Mouse (Mus musculus) urinary bladder, postnatal 25 days (tissue): Measurements from ENCODE around the gene Metap1.

ENCODE experiments used
- DNase-seq: peaks from one replicate; pipeline ENCODE4 v3.0.0; 2022; ENCODE audit warnings: low spot score

Metap1 gene

DNA sequence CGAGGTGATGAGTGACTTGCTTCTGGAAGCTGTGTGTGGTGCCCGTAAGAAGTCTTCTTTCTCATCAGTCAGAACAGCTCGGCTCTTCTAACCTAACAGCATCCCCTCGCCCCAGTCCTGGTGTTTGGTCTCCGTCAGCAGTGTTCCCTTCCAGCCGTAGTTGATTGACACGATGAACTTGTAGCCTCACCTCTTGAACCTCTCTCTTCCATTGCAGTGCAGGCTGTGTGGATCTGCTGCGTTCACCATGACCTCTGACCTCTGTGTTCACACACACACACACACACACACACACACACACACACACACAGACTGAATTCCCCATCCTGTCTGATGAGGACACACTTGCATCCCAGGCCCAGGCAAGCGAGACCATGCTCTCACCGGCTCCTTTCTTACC lies 37.1 kb downstream of the Metap1 start:
- DNase-seq: no peak

DNA sequence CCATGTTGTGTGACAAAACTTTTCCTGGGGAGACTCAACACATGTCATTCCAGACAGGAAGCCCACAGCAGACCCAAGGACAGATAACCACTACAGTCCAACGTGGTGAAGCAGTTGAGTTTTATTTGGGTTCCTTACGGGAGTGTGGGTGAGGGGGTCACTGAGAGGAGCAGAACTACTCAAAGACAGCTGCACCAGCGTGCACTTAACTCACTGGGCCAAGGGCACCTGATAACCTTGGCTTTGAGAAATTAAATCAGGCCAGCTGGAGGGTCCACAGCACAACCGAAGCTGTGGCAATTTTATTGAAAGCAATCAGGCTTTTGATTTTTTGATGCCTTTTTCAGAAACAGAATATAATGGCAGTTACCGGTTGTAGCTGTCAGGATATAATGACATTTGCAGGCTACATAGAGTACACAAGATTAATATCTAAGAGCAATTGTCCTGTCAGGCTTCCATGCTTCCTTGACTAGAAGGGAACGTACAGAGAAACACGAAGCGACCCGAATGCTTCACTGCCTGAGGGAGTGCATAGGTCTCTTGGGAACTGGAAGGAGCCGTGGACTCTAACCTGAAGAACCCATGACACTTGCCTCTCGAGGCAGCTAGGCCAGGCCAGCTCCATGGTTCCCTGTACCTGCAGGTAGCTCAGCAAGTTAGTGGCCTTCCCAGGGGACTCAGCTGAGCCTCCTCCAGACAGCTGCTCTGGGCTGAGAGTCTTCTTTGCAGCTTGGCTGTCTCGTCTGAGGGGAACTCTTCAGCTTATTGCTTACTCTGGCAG lies 41.0 kb downstream of the Metap1 start:
- no peak for DNase-seq

DNA sequence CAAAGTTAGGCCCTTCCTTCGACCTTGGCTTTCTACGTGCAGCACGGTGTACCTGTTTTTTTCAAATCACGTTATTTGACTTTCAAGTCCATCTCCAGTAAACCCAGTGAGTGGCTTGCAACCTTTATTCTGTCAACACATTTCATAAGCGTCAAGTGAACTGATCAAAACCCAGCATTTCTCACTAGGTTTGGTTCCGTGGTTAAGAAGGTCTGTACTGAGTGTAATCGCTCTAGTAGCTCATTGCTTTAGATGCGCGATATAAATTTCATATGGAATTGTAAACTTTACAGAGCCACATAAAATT lies 45.9 kb downstream of the Metap1 start:
- no peak for DNase-seq

DNA sequence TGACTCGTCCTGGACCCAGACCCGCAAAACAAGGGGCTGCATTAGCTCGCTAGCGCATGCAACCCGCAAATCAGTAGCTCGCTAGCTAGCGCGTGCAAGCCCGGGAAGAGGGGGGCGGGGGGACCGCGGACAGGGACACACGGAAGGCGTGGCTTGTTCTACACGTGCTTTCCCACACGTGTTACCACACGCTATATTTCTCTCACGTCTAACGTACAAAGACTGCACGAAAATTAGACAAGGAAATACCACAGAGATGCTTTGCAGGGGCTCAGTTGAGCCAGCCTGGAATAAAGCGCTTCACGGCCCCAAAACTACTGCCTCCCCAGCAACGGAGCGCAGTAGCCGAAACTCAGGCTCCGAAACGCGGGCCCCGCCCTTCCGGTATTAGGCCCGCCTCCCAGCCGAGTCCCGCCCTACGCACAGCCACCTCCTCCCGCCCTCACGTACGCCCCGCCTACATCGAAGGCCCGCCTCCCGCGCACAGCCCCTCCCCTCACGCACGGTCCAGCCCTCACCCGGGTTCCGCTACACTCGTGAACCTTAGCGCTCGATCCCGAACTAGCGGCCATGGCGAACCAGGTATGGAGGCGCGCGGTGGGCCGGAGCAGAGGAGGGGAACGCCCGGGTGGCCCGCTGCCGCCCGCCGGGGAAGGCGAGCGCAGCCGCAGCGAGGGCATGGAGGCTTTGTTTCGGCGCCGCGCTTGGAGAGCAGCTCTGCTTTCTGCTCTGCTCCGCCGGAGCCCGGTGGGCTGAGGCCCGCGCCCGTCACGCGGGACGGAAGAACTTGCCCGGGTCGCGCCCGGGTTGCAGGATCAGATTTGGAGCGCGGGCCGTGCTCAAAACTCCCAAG lies 46.5 kb downstream of the Metap1 start, which contains the start of gene Adh5:
Gene Adh5 (plus strand): TSS at position 482 of the 853 bp plus-strand sequence.
- peak; percentile 84 for DNase-seq

DNA sequence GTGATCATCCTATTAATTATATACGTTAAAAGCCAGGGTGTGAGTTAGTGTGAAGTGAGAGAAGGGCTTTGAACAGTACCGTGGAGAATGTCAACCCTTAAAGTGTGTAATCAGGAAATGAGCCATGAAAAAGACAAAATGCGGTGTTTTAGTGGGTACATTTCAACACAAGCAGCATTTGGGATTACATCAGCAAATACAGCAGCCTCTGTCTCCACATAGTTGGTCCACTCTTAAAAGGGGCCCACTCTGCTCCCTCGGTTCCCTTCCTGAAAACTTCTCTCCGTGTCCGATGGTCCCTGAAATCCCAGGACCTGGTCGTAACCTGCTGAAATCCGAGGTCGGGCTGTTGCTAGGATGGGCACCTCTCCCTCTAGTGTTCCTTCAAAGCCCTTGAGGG lies 47.1 kb downstream of the Metap1 start:
- no peak for DNase-seq

DNA sequence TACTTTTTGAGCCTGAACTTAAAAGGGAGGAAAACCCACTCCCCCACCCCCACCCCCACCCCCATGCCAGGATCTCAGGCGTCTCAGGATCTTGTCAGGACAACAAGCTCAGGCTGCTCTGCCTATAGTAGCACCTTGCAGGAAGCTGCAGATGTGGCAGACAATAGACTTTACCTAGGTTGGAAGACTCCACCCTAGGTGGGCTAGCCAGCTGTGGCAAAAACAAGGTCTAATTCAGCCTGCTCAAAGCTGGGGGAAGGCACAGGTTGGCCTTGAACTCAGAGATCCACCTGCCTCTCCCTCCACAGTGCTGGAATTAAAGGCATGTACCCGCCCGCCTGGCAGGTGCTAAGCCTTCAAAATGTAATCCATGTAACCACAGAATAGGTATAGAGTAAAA lies 50.6 kb downstream of the Metap1 start:
- DNase-seq: no peak

DNA sequence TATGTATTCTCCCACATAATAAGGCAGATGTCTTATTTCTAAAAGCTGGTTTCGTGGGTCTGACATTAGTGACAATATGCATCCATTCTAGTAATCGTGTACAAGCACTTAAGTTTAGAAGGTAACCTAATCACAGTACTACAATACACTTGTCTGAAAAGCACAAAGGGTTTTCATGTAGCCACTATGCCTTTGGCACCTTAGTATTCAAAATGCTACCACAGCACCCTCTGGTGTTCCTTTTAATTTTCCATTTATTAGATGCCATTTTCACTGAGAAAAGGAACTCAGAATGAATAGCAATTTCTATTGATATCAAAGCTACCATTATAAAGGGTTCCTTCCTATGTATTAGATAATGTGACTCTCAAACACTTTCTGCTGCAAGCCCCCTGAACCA lies 57.5 kb downstream of the Metap1 start:
- DNase-seq: no peak

DNA sequence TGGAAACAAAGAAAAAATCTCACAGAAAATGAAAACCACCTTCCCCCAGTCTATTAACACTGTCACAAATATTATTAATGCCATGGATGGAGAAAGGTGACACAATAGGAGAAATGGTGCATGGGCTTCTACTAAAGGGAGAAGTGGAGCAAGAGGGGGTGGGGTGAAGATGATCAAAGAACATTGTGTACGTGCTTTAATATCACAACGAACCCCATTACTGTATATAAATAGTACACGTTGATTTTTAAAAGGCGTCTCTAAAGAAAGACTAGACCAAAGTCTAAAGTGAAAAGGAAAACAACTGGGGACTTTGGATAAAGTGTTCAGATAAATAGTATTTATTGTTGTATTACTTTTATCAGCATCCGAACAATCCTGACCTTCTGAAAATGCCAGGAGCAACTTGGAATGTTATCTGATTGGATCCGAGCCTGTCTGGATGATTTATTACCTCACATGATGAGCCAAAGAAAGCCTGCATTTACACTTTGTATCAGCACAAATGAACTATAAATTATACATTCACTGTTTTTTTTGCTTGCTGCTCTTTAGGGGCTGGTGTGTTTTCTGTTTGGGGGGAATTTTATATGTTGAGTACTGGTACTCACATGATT lies 58.8 kb downstream of the Metap1 start:
- no peak for DNase-seq

DNA sequence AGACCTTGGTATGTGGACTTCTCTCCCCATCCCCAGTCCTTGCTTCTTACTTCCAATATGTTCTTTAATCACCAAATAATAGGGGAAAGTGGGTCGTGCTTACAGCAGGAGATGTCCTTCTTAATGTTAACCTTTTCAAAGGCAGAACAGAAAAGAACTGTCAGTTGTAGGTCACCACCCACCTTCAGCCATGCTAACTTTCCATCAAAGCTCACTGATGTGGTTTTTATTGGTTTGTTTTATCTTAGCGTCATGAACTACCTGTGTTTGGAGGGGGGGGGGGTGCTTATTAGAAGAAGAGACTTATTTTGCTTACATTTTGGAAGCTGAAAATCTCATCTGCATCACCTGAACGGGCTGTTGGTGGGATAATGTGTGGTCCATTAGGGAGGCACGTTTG lies 65.1 kb downstream of the Metap1 start:
- no peak for DNase-seq

DNA sequence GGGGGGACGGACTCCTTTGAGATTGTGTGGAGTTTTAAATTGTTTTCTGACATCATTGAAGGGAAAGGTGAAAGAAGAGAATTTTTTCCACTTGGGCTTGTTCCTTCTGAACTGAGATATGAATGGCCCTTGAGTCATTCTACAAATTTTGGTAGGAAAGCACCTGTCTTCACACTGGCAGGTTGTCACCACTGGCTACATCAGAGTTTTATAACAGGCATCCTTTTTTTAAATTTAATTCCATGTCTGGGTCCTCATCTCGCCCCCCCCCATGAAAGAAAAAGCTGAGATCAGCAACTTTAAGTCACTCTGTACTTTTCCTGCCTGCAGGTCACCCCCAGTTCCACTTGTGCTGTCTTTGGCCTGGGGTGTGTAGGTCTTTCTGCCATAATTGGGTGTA lies 65.7 kb downstream of the Metap1 start:
- DNase-seq: no peak

DNA sequence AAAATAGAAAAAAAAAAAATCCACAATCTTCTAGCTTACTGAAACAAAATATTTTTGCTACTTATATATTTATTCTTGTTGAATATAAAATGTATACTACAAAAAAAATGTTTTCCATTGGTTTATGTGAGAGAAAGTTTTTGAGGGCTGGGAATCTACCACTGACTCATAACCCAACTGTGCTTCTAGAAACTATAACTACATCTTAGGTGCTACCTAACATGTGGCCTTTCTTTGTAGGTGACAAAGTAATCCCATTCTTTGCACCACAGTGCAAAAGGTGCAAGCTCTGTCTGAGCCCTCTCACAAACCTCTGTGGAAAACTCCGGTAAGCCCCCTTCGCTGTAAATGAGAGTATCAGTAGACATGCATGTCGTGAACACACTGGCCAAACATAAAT lies 68.9 kb downstream of the Metap1 start:
- no peak for DNase-seq

DNA sequence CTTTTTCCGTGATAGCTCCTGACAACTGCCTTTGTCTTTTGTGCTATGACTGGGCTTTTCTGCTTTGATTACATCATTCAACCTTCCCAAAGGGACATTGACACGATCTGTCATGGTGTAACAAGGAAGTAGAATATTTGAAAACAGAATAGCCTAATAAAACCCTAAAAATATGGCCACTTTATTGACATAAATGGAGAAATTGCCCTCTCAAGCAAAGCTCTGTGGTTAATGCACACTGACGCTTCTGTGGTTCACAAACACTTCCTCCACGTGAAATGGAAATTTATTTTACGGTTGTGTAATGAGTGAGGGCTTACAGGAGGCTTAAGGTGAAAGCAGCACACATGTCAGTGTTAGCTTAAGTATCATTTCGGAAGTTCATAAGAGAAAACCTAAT lies 69.9 kb downstream of the Metap1 start:
- no peak for DNase-seq

DNA sequence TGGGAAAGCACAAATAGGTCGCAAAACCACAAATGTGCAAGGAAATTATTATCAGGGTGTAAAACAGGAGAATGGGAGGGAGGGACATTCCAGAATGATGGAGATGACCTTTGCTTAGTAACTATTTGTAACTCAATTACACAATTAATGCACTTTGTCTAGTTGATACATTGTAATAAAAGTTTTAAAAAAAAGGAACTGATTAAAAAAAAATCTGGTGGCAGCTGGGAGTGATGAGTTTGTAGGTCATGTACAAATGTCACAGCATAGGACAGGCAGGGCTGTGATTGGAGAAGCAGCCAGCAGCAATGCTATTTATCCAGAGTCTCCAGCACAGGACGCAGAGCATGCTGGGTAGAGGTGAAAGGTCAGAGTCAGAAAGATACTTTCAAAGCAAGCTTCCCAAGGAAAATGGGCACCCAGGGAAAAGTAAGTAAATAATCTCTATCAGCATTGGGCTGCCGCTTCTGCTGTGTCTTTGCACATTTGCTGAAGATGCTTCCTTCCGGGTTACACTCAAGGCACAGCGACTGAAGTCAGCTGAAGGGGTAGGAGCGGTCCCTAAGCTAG lies 74.1 kb downstream of the Metap1 start, which contains the start of gene Adh4:
Gene Adh4 (plus strand): TSS at position 346 of the 570 bp plus-strand sequence.
- DNase-seq: no peak

DNA sequence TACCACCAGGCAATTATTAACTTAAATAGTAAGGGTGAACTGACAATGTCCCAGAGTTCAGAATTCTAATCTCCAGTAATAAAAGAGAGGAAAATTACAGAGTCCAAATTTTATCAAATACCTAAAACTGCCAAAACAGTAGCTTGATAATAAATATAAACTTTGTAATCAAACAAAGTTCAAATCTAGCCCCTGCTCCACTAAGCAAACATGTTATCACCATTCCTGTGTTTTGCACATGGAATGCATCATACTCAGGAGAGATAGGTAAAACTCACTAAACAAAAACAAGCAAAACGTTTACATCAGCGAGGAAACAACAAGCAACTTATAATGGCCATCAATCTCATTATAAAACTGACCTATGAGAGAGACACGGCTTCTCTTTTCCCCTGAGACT lies 79.1 kb downstream of the Metap1 start:
- no peak for DNase-seq

DNA sequence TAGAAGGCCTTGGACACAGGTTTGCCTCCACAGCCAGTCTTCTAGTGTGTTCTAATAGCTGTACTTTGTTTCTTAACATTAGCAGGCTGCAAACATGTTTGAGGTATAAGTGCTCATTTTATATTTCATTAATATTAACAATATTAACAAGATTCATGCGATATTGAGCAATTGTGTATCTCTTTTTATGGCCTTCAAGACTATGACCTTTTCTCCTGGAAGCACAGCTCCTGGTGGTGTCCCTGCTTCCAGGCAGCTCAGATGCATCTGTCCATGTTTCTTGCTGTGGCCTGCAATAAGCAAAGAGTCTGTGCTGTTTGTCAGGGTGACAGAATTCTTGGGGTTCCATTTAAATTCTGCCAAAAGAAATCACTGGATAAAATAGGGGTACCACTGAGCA lies 79.7 kb downstream of the Metap1 start:
- no peak for DNase-seq
